Mouse (Mus musculus) intestine, embryonic 15.5 days (tissue): ENCODE measurements around the gene Cmc1. TPM values are rescaled to one million over a fixed set of nuclear protein-coding genes. Genes with fewer than 3 reads are reported as not detected.
A peak's percentile ranks its signal among the peaks of the same experiment; 100 is the strongest.
"Not testable (repeated sequence)": the region's sequence is repeated elsewhere in the genome, so short reads cannot be mapped to it uniquely, and the experiment has no call there.

Experiments used
- ATAC-seq: fragments of 200-750 bp; cut with Nextera tagmentation; 2 replicates; pipeline ENCODE4 v1.8.0; 2017; ENCODE audit warnings: moderate TSS enrichment, moderate library complexity
- H3K27ac ChIP-seq: fragments of 300-500 bp; sonication (generic); 2 replicates; pipeline ENCODE4 v1.5.1; 2015; ENCODE audit warnings: mild to moderate bottlenecking, inconsistent platforms
- H3K27me3 ChIP-seq: fragments of 300-500 bp; sonication (generic); replicated peaks from 2 replicates; pipeline ENCODE4 v1.6.1; 2015; ENCODE audit warnings: inconsistent platforms
- H3K36me3 ChIP-seq: fragments of 300-500 bp; sonication (generic); 2 replicates; pipeline ENCODE4 v1.6.1; 2015; ENCODE audit warnings: inconsistent platforms
- H3K4me1 ChIP-seq: fragments of 300-500 bp; sonication (generic); replicated peaks from 2 replicates; pipeline ENCODE4 v1.6.1; 2015; ENCODE audit warnings: inconsistent platforms
- H3K4me2 ChIP-seq: fragments of 300-500 bp; sonication (generic); replicated peaks from 2 replicates; pipeline ENCODE4 v1.6.1; 2015; ENCODE audit warnings: mild to moderate bottlenecking, inconsistent platforms
- H3K4me3 ChIP-seq: fragments of 300-500 bp; sonication (generic); replicated peaks from 2 replicates; pipeline ENCODE4 v1.5.1; 2015; ENCODE audit warnings: inconsistent platforms
- H3K9ac ChIP-seq: fragments of 300-500 bp; sonication (generic); 2 replicates; pipeline ENCODE4 v1.6.1; 2015; ENCODE audit warnings: inconsistent platforms
- H3K9me3 ChIP-seq: fragments of 300-500 bp; sonication (generic); 2 replicates; pipeline ENCODE4 v1.6.1; 2016; ENCODE audit warnings: inconsistent platforms
- WGBS: fragments of 180-500 bp; shearing (Covaris S2); methylation state at CpG from one replicate; pipeline ENCODE4 v1.1.7; 2015; 5-methylcytosine and 5-hydroxymethylcytosine counted together
- polyA plus RNA-seq: library from polyadenylated mRNA; unstranded; fragments of >200 nt; fragmentation: Nextera tagmentation; extraction: Ambion mirVana; gene quantifications from 2 replicates; pipeline ENCODE4 v1.2.1, GENCODE M21; 2015

Gene Cmc1
- polyA plus RNA-seq, 1 experiment from 2014 or later, result 68.7 TPM

DNA sequence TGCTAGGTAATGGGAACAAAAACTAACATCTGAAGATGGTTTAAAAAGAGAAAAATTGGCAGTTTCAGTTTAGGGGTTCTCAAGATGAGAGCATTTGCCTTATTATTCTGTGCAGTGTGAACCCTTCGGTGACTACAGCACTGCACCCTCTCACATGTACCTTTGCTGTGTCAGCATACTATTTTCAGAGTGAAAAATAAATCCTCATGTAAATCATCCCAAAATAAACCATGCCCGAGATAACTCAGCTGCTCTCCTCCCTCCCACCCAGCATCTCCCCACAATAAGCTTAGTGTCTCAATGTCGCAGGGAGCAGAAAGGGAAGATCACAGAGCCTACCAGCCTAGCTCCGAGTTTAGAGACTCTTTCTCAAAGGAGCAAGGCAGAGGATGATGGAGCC lies 23.1 kb upstream of the Cmc1 start:
- H3K4me3 ChIP-seq, result no peak overlapping the region
- no peak for ATAC-seq
- H3K9ac ChIP-seq, result no peak overlapping the region
- WGBS, result 87% methylated on average over 4 of the region's 4 CpGs
- no peaks in the 10 kb centered on the region for H3K9me3 ChIP-seq
- no peak overlapping the region for H3K27ac ChIP-seq
- H3K36me3 ChIP-seq, result no peaks in the 10 kb centered on the region
- H3K4me2 ChIP-seq, result no peak overlapping the region
- no peaks in the 10 kb centered on the region for H3K4me1 ChIP-seq
- no peaks in the 10 kb centered on the region for H3K27me3 ChIP-seq

DNA sequence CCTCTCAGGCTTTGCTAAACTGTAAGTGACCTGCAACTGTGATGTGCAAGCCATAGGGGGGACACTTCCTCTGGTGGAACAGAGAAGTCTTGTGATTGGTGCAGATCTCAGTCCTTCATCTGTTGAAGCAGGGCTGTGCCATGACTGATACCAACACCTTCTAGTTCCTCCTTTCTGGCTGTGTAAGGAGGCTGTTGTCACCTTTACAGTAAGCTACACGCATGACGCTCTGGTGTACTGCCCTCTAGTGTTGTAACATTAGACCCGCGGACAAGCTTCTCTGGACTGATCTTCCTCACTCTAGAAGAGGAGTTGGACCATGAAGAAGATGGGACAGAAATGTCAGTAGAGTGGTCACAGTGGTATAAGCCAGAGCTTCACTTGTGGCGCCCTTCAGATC lies 18.6 kb upstream of the Cmc1 start:
- Histone ChIP-seq H3K4me3 (no peak overlapping the region), H3K9ac (no peak overlapping the region), H3K9me3 (no peaks in the 10 kb centered on the region), H3K27ac (no peak overlapping the region), H3K4me2 (no peak overlapping the region), H3K27me3 (no peaks in the 10 kb centered on the region), H3K36me3 (no peaks in the 10 kb centered on the region), H3K4me1 (no peaks in the 10 kb centered on the region)
- WGBS, result 51% methylated on average over 5 of the region's 5 CpGs
- ATAC-seq, result no peak

DNA sequence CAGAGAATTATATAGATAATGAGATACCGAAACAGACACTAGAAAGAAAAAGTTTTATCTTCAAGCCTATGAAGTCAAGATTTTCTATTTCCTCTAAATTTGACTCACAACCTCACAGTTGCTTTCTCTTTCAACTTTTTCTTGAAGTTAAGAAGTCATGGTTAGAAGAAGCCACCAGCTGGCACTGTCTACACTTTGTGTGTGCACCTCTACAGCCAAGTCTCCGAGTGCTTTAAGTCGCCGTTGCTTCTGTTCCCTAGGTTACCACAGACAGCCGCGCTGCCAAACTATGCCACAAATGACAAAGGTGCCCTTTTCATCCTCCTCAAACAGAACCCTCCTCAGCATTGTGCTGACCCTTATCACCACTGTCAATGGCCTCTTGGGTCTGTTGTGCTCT lies 17.6 kb upstream of the Cmc1 start:
- Histone ChIP-seq H3K27me3 (no peaks in the 10 kb centered on the region), H3K4me1 (no peaks in the 10 kb centered on the region), H3K9ac (no peak overlapping the region), H3K36me3 (no peaks in the 10 kb centered on the region), H3K4me3 (no peak overlapping the region), H3K9me3 (no peaks in the 10 kb centered on the region), H3K27ac (no peak overlapping the region), H3K4me2 (no peak overlapping the region)
- ATAC-seq, result no peak
- WGBS, result 90% methylated on average over 6 of the region's 6 CpGs

DNA sequence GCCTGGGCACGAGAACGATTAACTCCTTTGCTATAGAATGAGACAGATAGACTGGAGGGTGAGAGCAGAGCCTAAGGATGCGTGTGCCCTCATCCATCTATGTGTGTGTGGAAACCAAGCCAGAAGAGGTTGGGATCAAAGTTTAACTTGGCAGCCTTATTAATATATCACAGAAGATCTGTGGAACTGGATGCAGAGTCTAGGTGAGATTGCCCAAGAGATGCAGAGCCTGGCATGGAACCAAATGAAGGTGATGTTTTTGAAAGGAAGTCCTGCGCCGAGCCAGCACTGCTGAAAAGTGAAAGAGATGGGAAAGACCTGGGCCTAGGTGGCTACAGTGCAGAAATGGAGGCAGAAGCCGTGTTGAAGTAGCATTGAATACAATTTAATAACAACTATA lies 11.6 kb upstream of the Cmc1 start:
- Histone ChIP-seq H3K9ac (no peak overlapping the region), H3K9me3 (no peaks in the 10 kb centered on the region), H3K27me3 (no peaks in the 10 kb centered on the region), H3K27ac (no peak overlapping the region), H3K36me3 (no peaks in the 10 kb centered on the region), H3K4me2 (no peak overlapping the region), H3K4me3 (no peak overlapping the region), H3K4me1 (no peaks in the 10 kb centered on the region)
- WGBS, result 90% methylated on average over 6 of the region's 6 CpGs
- no peak for ATAC-seq

DNA sequence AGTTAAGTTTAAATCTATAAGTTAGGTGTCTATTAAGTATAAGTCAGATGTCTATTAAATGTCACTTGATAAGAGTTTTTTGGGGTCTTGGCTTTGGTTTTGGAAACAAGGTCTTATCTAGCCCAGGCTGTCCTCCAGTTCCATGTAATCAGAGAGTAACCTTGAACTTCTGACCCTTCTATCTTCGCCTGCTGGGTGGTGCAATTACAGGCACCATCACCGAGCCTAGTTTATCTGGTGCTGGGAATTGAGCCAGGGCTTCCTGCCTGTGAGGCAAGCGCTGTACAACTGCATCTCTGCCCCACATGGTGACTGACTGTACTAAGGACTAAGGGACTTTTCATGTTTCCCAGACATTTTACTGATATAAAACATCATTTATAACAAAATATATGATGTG lies 10.0 kb upstream of the Cmc1 start:
- no peak for ATAC-seq
- no peaks in the 10 kb centered on the region for H3K9me3 ChIP-seq
- H3K4me3 ChIP-seq, result no peak overlapping the region
- H3K36me3 ChIP-seq, result no peaks in the 10 kb centered on the region
- no peak overlapping the region for H3K9ac ChIP-seq
- WGBS, result 51% methylated on average over 3 of the region's 3 CpGs
- H3K4me2 ChIP-seq, result no peak overlapping the region
- H3K27ac ChIP-seq, result no peak overlapping the region
- H3K27me3 ChIP-seq, result no peaks in the 10 kb centered on the region
- H3K4me1 ChIP-seq, result no peaks in the 10 kb centered on the region

DNA sequence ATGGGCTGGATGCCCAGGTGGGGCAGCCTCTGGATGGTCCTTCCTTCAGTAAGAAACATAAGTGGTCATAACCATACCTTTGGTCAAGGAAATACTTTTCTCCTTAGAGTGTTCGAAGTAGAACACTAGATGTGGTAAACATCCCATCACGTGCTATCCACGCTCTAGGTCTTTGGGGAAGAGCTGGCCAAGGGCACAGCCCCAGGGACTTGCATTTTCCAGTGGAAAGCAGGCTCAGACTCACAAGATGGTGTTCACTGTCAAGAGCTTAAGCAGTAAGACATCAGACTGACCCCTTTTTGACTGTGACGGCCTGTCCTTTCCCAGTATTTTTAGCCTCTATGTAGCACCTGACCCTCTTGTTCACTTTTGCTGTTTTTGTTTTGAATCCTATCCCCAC lies 8.2 kb upstream of the Cmc1 start:
- H3K4me1 ChIP-seq, result no peaks in the 10 kb centered on the region
- H3K9ac ChIP-seq, result no peak overlapping the region
- H3K36me3 ChIP-seq, result no peaks in the 10 kb centered on the region
- 99% methylated on average over 4 of the region's 4 CpGs for whole genome bisulfite sequencing
- H3K9me3 ChIP-seq, result no peaks in the 10 kb centered on the region
- no peak overlapping the region for H3K4me2 ChIP-seq
- no peak for ATAC-seq
- no peaks in the 10 kb centered on the region for H3K27me3 ChIP-seq
- H3K27ac ChIP-seq, result no peak overlapping the region
- H3K4me3 ChIP-seq, result no peak overlapping the region

DNA sequence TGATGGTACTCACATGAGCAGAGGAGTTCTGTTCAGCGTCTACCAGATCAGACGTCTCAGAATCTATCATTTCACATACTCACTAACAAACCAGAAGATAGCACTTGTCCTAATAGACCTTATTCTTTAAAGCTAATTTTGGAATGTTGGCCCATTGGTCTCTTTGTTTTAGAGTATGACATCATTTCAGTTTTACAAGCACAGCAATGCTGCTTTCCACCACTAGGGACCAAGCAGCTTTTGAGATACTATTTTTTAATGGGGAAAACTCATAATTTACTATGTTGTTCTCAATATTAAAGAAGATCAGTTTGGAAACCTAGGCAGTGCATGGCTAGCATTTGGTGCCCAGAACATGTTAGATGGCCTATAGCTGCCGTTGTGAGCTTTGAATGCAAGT lies 7.3 kb upstream of the Cmc1 start:
- H3K27me3 ChIP-seq, result no peaks in the 10 kb centered on the region
- H3K4me1 ChIP-seq, result no peaks in the 10 kb centered on the region
- H3K9me3 ChIP-seq, result no peaks in the 10 kb centered on the region
- H3K4me3 ChIP-seq, result no peak overlapping the region
- H3K36me3 ChIP-seq, result no peaks in the 10 kb centered on the region
- WGBS, result 90% methylated on average over 3 of the region's 3 CpGs
- H3K4me2 ChIP-seq, result no peak overlapping the region
- H3K27ac ChIP-seq, result no peak overlapping the region
- no peak for ATAC-seq
- H3K9ac ChIP-seq, result no peak overlapping the region

DNA sequence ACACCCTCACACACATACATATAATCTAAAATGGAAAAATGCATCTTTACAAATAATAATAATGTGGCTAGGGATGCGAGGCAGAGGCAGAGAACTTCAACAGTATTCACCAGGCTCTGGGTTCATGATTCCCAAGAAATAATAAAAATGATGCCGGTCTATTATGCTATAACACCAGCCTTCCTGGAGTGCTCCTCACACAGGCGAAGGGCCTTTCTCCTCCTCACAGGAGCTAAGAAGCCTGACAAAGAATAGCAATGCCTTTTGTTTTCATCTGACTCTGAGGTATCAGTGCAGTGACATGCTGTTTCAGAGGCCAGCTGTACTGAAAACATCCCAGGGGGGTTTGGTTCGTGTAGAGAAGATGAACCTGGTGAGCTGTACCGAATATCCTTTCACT lies 4.7 kb upstream of the Cmc1 start:
- Histone ChIP-seq H3K9me3 (no peaks in the 10 kb centered on the region), H3K9ac (no peak overlapping the region), H3K4me1 (no peaks in the 10 kb centered on the region), H3K4me3 (no peak overlapping the region), H3K27me3 (no peaks in the 10 kb centered on the region), H3K4me2 (no peak overlapping the region), H3K27ac (no peak overlapping the region), H3K36me3 (no peaks in the 10 kb centered on the region)
- 91% methylated on average over 5 of the region's 5 CpGs for WGBS
- no peak for ATAC-seq

DNA sequence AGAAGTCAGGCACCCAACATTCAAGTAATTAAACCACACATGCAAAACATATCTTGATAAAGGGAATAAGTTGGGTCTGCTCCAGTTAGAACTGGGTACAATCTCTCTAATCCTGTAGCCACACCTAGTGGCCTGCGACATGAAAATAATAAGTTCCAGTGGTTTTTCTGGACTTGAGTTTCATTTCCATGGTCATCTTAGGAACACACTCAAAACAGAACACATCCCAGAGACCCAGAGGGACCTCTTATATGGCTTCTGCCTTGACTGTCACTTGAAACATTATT lies 1.2 kb upstream of the Cmc1 start:
- no peaks in the 10 kb centered on the region for H3K27me3 ChIP-seq
- H3K36me3 ChIP-seq, result no peaks in the 10 kb centered on the region
- no peak for ATAC-seq
- WGBS, result 85% methylated on average over 1 of the region's 1 CpGs
- no peak overlapping the region for H3K9ac ChIP-seq
- H3K4me2 ChIP-seq, result no peak overlapping the region
- H3K4me1 ChIP-seq, result peaks cover 7% of the 10 kb centered on the region; the same call in 1 of the 2 replicates
- H3K9me3 ChIP-seq, result no peaks in the 10 kb centered on the region
- no peak overlapping the region for H3K4me3 ChIP-seq
- H3K27ac ChIP-seq, result no peak overlapping the region

DNA sequence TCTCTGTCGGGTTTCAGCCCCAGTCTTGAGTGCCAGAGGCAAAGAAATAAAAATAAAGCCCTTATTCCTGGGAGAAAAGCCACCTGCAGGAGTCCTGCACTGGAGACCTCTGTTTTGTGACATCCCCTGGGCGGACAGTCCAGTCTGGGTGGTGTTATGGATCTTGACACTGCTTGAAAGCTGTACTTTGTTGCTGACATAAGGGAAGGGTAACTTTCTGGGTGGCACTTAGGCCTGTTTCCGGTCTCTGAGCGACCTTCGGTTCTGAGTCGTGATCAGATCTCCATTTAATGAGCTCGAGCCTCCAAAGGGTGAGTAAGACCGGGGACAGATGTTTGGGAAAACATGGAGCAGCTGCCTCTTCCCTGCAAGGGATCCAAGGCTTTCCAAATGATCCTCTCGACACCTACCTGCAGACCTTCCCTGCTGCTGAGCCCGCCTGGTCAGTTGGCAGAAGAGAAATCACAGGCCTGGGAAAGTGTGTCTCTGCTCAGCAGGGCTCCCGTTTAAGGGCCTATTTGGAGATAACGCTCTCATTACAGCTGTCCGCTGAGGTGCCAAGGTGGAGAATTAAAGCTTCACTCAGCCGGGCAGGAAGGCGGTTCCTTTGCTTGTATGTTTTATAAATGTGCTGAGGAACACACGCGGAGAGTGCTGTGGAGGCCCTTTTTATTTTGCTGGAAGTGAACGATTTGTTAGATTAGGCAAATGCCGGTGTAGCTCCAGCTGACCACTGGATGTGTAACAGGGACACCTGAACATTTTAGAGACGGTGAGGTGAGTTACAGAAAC lies 648 bp upstream of the Cmc1 start:
- WGBS, result 78% methylated on average over 20 of the region's 20 CpGs
- peak; percentile 43; the same call in 1 of the 2 replicates for ATAC-seq
- no peaks in the 10 kb centered on the region for H3K27me3 ChIP-seq
- H3K4me3 ChIP-seq, result peak overlapping the region; percentile 78; the same call in 1 of the 2 replicates
- peak overlapping the region; percentile 59 for H3K4me2 ChIP-seq
- H3K9ac ChIP-seq, result no peak overlapping the region
- H3K27ac ChIP-seq, result no peak overlapping the region
- H3K36me3 ChIP-seq, result no peaks in the 10 kb centered on the region
- no peaks in the 10 kb centered on the region for H3K9me3 ChIP-seq
- peaks cover 7% of the 10 kb centered on the region; the same call in 1 of the 2 replicates for H3K4me1 ChIP-seq

DNA sequence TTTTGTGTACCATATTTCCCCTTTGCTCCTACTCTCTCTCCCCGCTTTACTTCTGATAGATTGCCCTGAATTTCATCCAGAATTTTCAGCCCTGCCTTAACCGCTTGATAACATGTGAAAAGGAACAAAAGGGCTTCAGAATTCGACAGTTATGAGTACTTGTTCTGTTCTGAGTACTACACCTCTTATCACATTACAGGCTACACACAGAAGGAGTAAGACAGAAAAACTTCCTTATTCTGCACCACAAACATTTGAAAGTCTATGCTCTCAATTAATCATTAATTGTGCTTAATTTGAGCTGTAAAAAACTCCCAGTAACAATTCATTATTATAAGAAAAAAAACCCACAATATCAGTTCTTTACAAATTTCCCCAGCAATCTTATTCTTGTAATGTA lies 9.6 kb downstream of the Cmc1 start:
- not testable (repeated sequence) for H3K4me1 ChIP-seq

DNA sequence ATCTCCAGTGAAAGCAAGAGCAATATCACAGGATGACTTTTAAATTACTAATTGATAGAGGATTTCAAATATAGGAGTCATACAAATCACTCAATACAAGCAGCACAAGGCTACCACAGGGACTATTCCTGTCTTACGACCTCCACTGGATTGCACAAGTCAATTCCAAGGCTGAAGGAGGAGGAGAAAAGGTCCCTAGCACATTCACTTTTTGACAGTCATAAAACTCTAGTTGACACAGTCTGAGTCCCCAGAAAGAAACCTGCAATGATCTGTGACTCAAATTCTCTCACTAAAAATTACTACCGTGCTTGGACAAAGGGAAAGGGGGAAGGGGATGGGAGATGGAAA lies 39.6 kb downstream of the Cmc1 start:
- no peak for ATAC-seq
- WGBS, result 66% methylated on average over 2 of the region's 2 CpGs
- no peaks in the 10 kb centered on the region for H3K4me1 ChIP-seq
- H3K27me3 ChIP-seq, result no peaks in the 10 kb centered on the region
- no peak overlapping the region for H3K27ac ChIP-seq
- H3K36me3 ChIP-seq, result no peaks in the 10 kb centered on the region
- H3K9ac ChIP-seq, result no peak overlapping the region
- H3K4me2 ChIP-seq, result no peak overlapping the region
- no peaks in the 10 kb centered on the region for H3K9me3 ChIP-seq
- H3K4me3 ChIP-seq, result no peak overlapping the region

More for the DNA sequence above, 9.6 kb downstream of the Cmc1 start:
- not testable (repeated sequence) for H3K9me3 ChIP-seq, H3K9ac ChIP-seq, H3K27me3 ChIP-seq, H3K4me2 ChIP-seq, H3K27ac ChIP-seq, ATAC-seq, H3K4me3 ChIP-seq, H3K36me3 ChIP-seq
- WGBS, result 76% methylated on average over 3 of the region's 3 CpGs

DNA sequence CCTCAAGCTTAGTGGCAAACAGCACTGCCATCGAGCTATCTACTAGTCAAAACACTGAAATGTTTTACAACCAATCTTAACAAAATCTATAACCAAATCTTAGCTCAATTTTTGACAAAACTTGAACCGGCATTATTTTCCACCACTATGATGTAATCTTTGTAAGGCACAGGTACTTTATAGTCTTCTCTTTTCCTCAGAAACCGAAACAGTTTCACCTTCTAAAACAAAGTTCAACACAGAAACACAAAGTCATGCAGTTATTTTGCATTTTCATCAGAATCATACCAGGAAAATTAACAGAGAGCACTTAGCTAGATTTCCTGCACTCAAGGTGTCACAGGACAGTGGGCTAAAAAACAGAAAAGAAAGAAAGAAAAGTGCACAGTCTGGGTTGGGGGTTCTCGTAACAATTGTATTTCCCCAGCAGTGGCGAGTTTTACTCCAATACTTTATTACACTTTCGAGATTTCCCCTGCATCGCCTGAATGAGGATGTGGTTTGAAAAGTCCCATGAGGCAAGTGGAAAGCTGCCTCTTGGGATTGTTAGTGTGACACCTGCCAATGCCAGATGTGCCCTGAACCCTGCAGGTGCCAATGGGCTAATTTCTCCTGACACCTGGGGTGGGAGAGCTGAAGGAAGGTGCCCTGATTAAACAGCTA lies 40.1 kb downstream of the Cmc1 start:
- no peaks in the 10 kb centered on the region for H3K9me3 ChIP-seq
- H3K27me3 ChIP-seq, result no peaks in the 10 kb centered on the region
- H3K4me1 ChIP-seq, result no peaks in the 10 kb centered on the region
- H3K36me3 ChIP-seq, result no peaks in the 10 kb centered on the region
- H3K4me3 ChIP-seq, result no peak overlapping the region
- WGBS, result 90% methylated on average over 7 of the region's 7 CpGs
- H3K9ac ChIP-seq, result no peak overlapping the region
- no peak overlapping the region for H3K27ac ChIP-seq
- no peak overlapping the region for H3K4me2 ChIP-seq
- no peak for ATAC-seq
